ENCODE assay signal across 37 mouse cellular contexts in genomic region chr7:142296108-142296507, GRCm38 (mm10). TPM values are rescaled to one million over a fixed set of nuclear protein-coding genes. Genes with fewer than 3 reads are reported as not detected.
"Had no signal": no experiment of that assay in that cellular context is flagged by ENCODE, and none has a peak within 500 bp of the region (broad histone marks: within the 10 kb centered on the region; RNA-seq: fewer than 3 reads in every experiment).

No protein-coding gene starts in this region.

RNA-seq across cellular contexts. Expression of gene Krtap5-1, which starts 0.8 kb away (rescaled TPM):
- total RNA-seq: gastrocnemius, adult 2 months; gastrocnemius, postnatal 10 days; gastrocnemius, postnatal 25 days; gastrocnemius, postnatal 4 days; granulocyte monocyte progenitor cell, adult 5-6 weeks; heart, adult 2 months; heart, postnatal 14 days; heart, postnatal 36 days; hematopoietic stem cell, adult 5-6 weeks; hindbrain, postnatal 0 days; layer of hippocampus, adult 18-20 months; layer of hippocampus, adult 8-10 months; layer of hippocampus, postnatal 14 days; layer of hippocampus, postnatal 36 days; left cerebral cortex, adult 18-20 months; left cerebral cortex, adult 8-10 months; left cerebral cortex, postnatal 10 days; left cerebral cortex, postnatal 25 days; left cerebral cortex, postnatal 4 days; liver, adult 2 months had no signal
- polyA plus RNA-seq: frontal cortex, adult 2 months; heart, adult 2 months; heart, embryonic 11.5 days; heart, embryonic 14.5 days; heart, embryonic 16.5 days; hindbrain, embryonic 11.5 days; hindbrain, embryonic 13.5 days; hindbrain, embryonic 15.5 days; hindbrain, postnatal 0 days; intestine, embryonic 16.5 days; kidney, adult 2 months; kidney, embryonic 15.5 days; kidney, postnatal 0 days; large intestine, adult 2 months; limb, embryonic 11.5 days; limb, embryonic 13.5 days; limb, embryonic 15.5 days; liver, adult 2 months; liver, embryonic 12.5 days had no signal

RNA-seq across cellular contexts. Expression of gene Krtap5-4, which starts 7.2 kb away (rescaled TPM):
- total RNA-seq: gastrocnemius, adult 2 months; gastrocnemius, postnatal 10 days; gastrocnemius, postnatal 25 days; gastrocnemius, postnatal 4 days; granulocyte monocyte progenitor cell, adult 5-6 weeks; heart, adult 2 months; heart, postnatal 14 days; heart, postnatal 36 days; hematopoietic stem cell, adult 5-6 weeks; hindbrain, postnatal 0 days; layer of hippocampus, adult 18-20 months; layer of hippocampus, adult 8-10 months; layer of hippocampus, postnatal 14 days; layer of hippocampus, postnatal 36 days; left cerebral cortex, adult 18-20 months; left cerebral cortex, adult 8-10 months; left cerebral cortex, postnatal 10 days; left cerebral cortex, postnatal 25 days; left cerebral cortex, postnatal 4 days; liver, adult 2 months had no signal
- polyA plus RNA-seq: frontal cortex, adult 2 months; heart, adult 2 months; hindbrain, embryonic 11.5 days; hindbrain, embryonic 13.5 days; hindbrain, embryonic 15.5 days; hindbrain, postnatal 0 days; intestine, embryonic 14.5 days; intestine, embryonic 16.5 days; kidney, adult 2 months; kidney, embryonic 15.5 days; kidney, postnatal 0 days; large intestine, adult 2 months; limb, embryonic 11.5 days; limb, embryonic 13.5 days; limb, embryonic 15.5 days; liver, adult 2 months; liver, embryonic 12.5 days had no signal

RNA-seq across cellular contexts. Expression of gene Gm4559, which starts 21.9 kb away (rescaled TPM):
- total RNA-seq: gastrocnemius, adult 2 months; gastrocnemius, postnatal 10 days; gastrocnemius, postnatal 25 days; gastrocnemius, postnatal 4 days; granulocyte monocyte progenitor cell, adult 5-6 weeks; heart, adult 2 months; heart, postnatal 14 days; heart, postnatal 36 days; hematopoietic stem cell, adult 5-6 weeks; hindbrain, postnatal 0 days; layer of hippocampus, adult 18-20 months; layer of hippocampus, adult 8-10 months; layer of hippocampus, postnatal 14 days; layer of hippocampus, postnatal 36 days; left cerebral cortex, adult 18-20 months; left cerebral cortex, adult 8-10 months; left cerebral cortex, postnatal 10 days; left cerebral cortex, postnatal 25 days; left cerebral cortex, postnatal 4 days; liver, adult 2 months had no signal
- polyA plus RNA-seq: frontal cortex, adult 2 months; heart, adult 2 months; heart, embryonic 11.5 days; heart, embryonic 14.5 days; heart, embryonic 16.5 days; hindbrain, embryonic 11.5 days; hindbrain, embryonic 13.5 days; hindbrain, embryonic 15.5 days; hindbrain, postnatal 0 days; intestine, embryonic 14.5 days; intestine, embryonic 16.5 days; kidney, adult 2 months; kidney, embryonic 15.5 days; kidney, postnatal 0 days; large intestine, adult 2 months; limb, embryonic 11.5 days; limb, embryonic 13.5 days; limb, embryonic 15.5 days; liver, adult 2 months; liver, embryonic 12.5 days had no signal

RNA-seq across cellular contexts. Expression of gene Gm2431, which starts 38.0 kb away (rescaled TPM):
- total RNA-seq: gastrocnemius, adult 2 months; gastrocnemius, postnatal 10 days; gastrocnemius, postnatal 25 days; gastrocnemius, postnatal 4 days; granulocyte monocyte progenitor cell, adult 5-6 weeks; heart, adult 2 months; heart, postnatal 14 days; heart, postnatal 36 days; hematopoietic stem cell, adult 5-6 weeks; hindbrain, postnatal 0 days; layer of hippocampus, adult 18-20 months; layer of hippocampus, adult 8-10 months; layer of hippocampus, postnatal 14 days; layer of hippocampus, postnatal 36 days; left cerebral cortex, adult 18-20 months; left cerebral cortex, adult 8-10 months; left cerebral cortex, postnatal 10 days; left cerebral cortex, postnatal 25 days; left cerebral cortex, postnatal 4 days; liver, adult 2 months had no signal
- polyA plus RNA-seq: frontal cortex, adult 2 months; heart, adult 2 months; heart, embryonic 11.5 days; heart, embryonic 14.5 days; heart, embryonic 16.5 days; hindbrain, embryonic 11.5 days; hindbrain, embryonic 13.5 days; hindbrain, embryonic 15.5 days; hindbrain, postnatal 0 days; intestine, embryonic 14.5 days; intestine, embryonic 16.5 days; kidney, adult 2 months; kidney, embryonic 15.5 days; kidney, postnatal 0 days; large intestine, adult 2 months; limb, embryonic 11.5 days; limb, embryonic 13.5 days; limb, embryonic 15.5 days; liver, adult 2 months; liver, embryonic 12.5 days had no signal

RNA-seq across cellular contexts. Expression of gene Gm40460, which starts 55.2 kb away (rescaled TPM):
- total RNA-seq: gastrocnemius, adult 2 months; gastrocnemius, postnatal 10 days; gastrocnemius, postnatal 25 days; gastrocnemius, postnatal 4 days; granulocyte monocyte progenitor cell, adult 5-6 weeks; heart, adult 2 months; heart, postnatal 14 days; heart, postnatal 36 days; hematopoietic stem cell, adult 5-6 weeks; hindbrain, postnatal 0 days; layer of hippocampus, adult 18-20 months; layer of hippocampus, adult 8-10 months; layer of hippocampus, postnatal 14 days; layer of hippocampus, postnatal 36 days; left cerebral cortex, adult 18-20 months; left cerebral cortex, adult 8-10 months; left cerebral cortex, postnatal 10 days; left cerebral cortex, postnatal 25 days; left cerebral cortex, postnatal 4 days; liver, adult 2 months had no signal
- polyA plus RNA-seq: frontal cortex, adult 2 months; heart, adult 2 months; heart, embryonic 11.5 days; heart, embryonic 14.5 days; heart, embryonic 16.5 days; hindbrain, embryonic 11.5 days; hindbrain, embryonic 13.5 days; hindbrain, embryonic 15.5 days; hindbrain, postnatal 0 days; intestine, embryonic 14.5 days; intestine, embryonic 16.5 days; kidney, adult 2 months; kidney, embryonic 15.5 days; kidney, postnatal 0 days; large intestine, adult 2 months; limb, embryonic 11.5 days; limb, embryonic 13.5 days; limb, embryonic 15.5 days; liver, adult 2 months; liver, embryonic 12.5 days had no signal
